Mouse (Mus musculus) small intestine, adult 2 months (tissue): ENCODE data around the gene Acvr1.

Experiments used
- CTCF ChIP-seq: fragments of 200-500 bp; IDR thresholded peaks from 2 replicates; pipeline ENCODE4 v1.5.1; 2012; ENCODE audit warnings: low read depth, mild to moderate bottlenecking, control low read depth, inconsistent platforms, low read length, moderate library complexity, mixed read lengths; ENCODE audit not compliant: insufficient replicate concordance, insufficient read length; ENCODE audit errors: extremely low read depth
- POLR2A ChIP-seq: fragments of 200-500 bp; IDR thresholded peaks from 2 replicates; pipeline ENCODE4 v1.6.1; 2012; ENCODE audit warnings: low read depth, mild to moderate bottlenecking, control low read depth, inconsistent platforms, low read length, moderate library complexity

DNA sequence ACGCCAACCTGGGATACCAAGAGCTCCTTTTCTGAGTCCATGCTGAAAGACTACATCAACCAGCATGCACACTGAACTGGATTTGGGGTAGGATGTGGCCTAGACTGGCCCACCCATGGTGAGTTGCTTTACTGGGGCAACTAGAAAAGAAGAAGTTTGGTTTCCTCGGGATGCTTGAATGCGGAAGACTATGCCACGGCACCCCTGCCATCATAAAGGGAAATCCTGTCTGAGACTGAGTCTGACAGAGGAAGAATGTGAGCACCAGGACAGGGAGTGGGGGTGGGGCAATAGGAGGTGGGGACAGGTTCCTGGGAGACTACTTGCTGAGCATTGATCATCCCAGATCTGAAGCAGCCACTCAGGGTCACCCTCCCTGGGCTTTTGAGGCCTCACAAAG lies 32.6 kb downstream of the Acvr1 start:
- TF ChIP-seq POLR2A (no peak), CTCF (no peak)
